Mouse (Mus musculus): ENCODE results near the gene Thbs3.

Thbs3 gene

DNA sequence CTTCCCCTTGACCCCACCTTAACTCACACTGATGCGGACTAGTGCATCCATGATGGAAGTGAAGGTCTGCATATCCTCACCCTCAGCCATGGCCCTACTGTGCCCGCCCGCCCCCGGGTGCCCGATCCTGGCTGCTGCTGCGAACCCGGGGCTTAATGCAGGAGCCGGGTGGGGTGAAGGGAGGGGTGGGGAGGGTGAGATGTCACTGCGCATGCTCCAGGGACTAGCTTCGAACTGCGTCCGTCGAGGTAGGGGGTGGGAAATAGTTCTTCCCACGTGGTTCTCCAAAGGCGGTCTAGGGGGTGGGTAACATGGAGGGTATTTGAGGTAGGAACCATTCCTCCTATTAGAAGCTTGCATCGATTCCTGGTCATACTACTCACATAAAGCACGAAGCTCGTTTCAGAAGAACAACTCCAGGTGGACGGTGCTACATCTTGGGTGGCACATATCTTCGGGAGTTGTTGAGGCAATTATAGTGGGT, 30.8 kb downstream of the Thbs3 start, which contains the start of gene Krtcap2:
TSS of gene Krtcap2 (plus strand) at position 279 of the 484 bp plus-strand sequence.
- CTCF ChIA-PET = interaction anchor here (0.5 to 5.0 kb wide), 45 partner anchors 10 to 504 kb away, joined by 3 to 81 read pairs (median 4); partner anchors contain the start of genes Efna1 (in 3 of the 4), Mtx1 (in 3 of the 4), Scamp3 (in 2 of the 4) and Cks1b (in 1 of the 4)
- POLR2A ChIA-PET = interaction anchor here in 3 of 4 experiments (0.6 to 5.1 kb wide), 20 partner anchors 9 to 872 kb away, joined by 3 to 22 read pairs (median 4); partner anchors contain the start of genes Mtx1 (in 2 of the 3), Efna1 (in 1 of the 3), Fam189b (in 1 of the 3) and Fdps (in 1 of the 3)

DNA sequence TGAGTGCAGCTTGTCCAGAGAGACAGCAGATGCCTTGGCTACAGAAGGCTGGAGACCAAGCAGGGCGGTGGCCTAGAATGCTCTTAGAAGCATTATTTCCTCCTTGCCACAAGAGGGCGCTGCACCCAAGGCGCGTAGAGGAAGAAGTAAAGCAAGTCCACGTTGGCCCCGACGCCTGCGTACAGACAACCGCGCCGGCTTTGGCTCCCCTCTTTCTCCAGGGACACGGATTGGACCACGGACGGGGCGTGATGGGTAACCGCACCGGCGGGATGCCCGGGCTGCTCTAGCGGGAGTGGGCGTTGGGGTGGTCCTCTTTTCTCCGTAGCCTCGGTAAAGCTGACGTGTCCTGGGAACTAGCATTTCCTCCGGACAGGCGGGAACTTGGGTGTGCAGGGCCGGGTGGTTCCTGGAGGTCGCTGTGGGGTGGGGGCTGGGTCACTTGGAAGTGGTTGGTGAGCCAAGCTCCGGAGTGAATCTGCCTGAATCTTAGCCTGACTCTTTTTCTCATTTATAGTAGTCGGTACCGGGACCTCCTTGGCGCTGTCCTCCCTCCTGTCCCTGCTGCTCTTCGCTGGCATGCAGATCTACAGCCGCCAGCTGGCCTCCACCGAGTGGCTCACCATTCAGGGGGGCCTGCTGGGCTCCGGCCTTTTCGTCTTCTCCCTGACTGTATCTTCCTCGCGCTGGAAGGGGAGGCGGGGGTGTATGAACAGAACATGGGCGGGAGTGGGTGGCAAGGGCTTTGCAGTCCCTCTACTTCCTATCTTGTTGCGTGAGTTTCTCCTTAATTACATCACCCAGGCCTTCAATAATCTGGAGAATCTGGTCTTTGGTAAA, 31.5 kb downstream of the Thbs3 start, which contains the start of gene Trim46:
TSS of gene Trim46 (minus strand) at position 49 of the 840 bp plus-strand sequence.
- ChIA-PET CTCF (interaction anchor here (0.5 to 5.0 kb wide), 38 partner anchors 10 to 503 kb away, joined by 3 to 81 read pairs (median 4); partner anchors contain the start of genes Efna1 (in 3 of the 4), Mtx1 (in 2 of the 4), Cks1b (in 1 of the 4) and Dpm3 (in 1 of the 4)), POLR2A (interaction anchor here in 3 of 4 experiments (0.6 to 5.1 kb wide), 24 partner anchors 8 to 349 kb away, joined by 3 to 22 read pairs (median 4); partner anchors contain the start of genes Mtx1 (in 2 of the 3), Efna1 (in 1 of the 3), Fdps (in 1 of the 3) and Gba (in 1 of the 3))

DNA sequence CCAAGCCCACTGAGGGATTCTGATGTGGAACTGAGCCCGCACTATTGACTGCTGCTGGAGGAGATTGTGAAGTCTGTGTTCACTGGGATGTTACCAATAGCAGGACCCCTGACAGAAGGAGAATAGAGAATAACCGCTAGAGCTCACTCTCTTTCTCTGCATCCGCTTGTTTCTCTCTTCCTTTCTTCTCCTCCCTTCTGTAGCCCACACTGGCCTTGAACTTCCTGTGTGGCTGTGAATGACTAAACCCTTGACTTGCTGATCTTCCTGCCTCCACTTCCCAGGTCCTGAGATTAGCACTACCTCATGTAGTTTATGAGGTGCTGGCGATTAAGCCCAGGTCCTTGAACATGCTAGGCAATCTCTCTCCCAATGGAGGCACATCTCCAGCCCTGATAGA, 32.5 kb downstream of the Thbs3 start:
- ChIA-PET CTCF (interaction anchor here in 2 of 4 experiments (0.6 to 1.4 kb wide), 4 partner anchors 13 to 189 kb away, joined by 3 read pairs; partner anchors contain the start of gene Pbxip1 (in 1 of the 2)), POLR2A (interaction anchor here in 2 of 4 experiments (0.6 to 2.8 kb wide), 5 partner anchors 16 to 51 kb away, joined by 3 to 11 read pairs (median 3); partner anchors contain the start of gene Mtx1 (in 1 of the 2))

DNA sequence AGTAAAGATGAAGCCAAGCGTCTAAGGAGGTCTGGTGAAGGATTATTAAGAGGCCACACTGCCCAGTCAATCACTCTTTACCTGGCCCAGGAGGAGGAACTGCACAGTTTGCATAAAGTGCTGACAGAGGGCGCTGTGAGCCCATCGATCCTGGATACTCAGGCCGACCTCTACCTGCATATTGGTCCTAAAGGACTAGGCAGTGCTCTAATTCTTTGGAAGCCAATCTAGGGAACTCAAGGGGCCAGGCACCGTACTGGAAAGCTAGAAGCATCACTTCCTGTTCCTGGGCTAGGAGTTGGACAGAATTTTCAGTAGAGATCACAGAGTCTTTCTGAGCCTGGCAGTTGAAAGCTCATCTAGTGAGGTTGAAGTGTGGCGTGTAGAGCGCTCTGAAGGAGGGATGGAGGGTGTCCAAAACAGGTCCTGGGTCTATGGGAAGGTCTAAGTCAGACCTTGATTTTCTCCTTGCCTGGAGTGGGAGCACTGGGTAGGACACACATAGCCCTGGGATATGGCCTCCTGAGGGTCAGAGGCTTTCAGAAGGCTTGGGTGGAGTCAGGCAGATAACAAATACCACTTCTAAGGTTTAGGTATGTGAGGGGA, 35.6 kb downstream of the Thbs3 start:
- POLR2A ChIA-PET = interaction anchor here in 3 of 4 experiments (0.6 to 1.8 kb wide), 6 partner anchors 14 to 72 kb away, joined by 3 to 6 read pairs (median 3); partner anchors contain the start of genes Efna1 (in 1 of the 3) and Efna3 (in 1 of the 3)
- CTCF ChIA-PET = interaction anchor here (0.6 to 3.0 kb wide), 28 partner anchors 8 to 801 kb away, joined by 3 to 12 read pairs (median 4); partner anchors contain the start of genes Dpm3 (in 2 of the 4), Efna1 (in 2 of the 4), Adam15 (in 1 of the 4) and Slc50a1 (in 1 of the 4)

DNA sequence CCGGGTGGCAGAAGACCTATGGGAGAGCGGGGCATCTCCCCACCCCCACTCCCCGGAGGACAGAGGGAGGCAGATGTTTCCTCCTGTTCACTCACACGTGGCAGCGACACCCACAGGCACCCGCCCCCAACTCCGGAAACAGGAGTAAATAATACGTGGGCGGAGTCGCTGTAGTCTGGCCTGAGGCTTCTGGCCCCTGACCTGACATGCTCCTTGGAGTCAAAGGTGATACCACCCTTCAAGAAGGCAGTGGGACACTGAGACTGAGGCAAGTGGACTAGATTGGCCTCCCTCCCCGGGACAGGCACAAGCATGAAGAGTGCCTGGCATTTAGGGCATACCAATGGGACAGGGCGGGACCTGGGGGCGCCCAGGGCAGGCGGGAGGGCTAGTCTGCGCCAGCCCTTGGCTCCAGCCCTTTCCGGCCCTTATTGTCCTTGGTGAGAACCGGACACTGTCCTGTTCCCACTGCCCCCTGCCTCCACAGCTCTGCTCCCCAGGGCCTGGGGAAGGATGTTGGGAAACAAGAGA, 36.5 kb downstream of the Thbs3 start:
- CTCF ChIA-PET = interaction anchor here in 3 of 4 experiments (0.9 to 3.0 kb wide), 12 partner anchors 8 to 156 kb away, joined by 3 to 12 read pairs (median 4); partner anchors contain the start of gene Efna1 (in 2 of the 3)
- POLR2A ChIA-PET = interaction anchor here in 3 of 4 experiments (1.5 to 1.9 kb wide), 4 partner anchors 18 to 36 kb away, joined by 3 to 6 read pairs (median 4); partner anchors contain the start of gene Efna1 (in 1 of the 3)

DNA sequence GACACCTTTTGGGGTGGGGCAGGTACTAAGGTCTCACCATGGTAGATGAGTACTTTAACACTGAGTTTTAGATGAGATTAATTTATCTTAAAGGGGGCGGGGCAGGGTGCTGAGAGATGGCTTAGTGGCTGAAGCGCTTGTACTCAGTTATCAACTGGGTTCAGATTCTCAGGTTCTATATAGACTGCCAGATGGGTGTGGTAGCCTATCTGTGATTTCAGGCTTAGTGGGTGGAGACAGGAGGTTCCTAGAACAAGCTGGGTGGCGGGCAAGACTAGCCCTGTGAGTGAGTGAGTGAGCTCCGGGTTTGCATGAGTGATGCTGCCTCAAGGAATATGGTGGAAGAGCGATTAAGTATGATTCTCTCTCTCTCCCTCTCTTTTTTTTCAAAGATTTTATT, 40.0 kb downstream of the Thbs3 start:
- CTCF ChIA-PET = interaction anchor here in 3 of 4 experiments (0.5 to 1.6 kb wide), 11 partner anchors 11 to 322 kb away, joined by 3 to 10 read pairs (median 3); partner anchors contain the start of gene Slc50a1 (in 1 of the 3)
- POLR2A ChIA-PET = interaction anchor here in 2 of 4 experiments (0.6 to 2.6 kb wide), 5 partner anchors 9 to 93 kb away, joined by 3 to 9 read pairs (median 5); partner anchors contain the start of genes Krtcap2 (in 1 of the 2) and Trim46 (in 1 of the 2)

DNA sequence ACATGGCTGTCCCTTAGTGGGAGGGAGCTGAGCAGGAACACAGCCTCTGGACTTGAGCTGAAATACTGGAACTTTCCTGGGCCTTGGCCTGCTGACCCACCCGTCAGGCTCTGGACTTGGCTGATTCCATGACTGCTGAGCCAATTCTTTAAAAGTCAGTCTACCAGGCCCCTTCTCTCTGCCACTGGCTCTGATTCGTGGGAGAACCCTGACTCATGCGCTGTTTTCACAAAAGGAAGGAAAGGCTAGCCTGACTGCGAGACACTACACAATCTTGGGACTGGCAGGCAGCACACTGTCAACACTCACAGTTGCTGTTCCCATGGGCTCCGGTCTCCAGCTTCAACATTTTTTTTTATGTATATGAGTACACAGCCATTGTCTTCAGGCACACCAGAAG, 41.2 kb downstream of the Thbs3 start:
- POLR2A ChIA-PET = interaction anchor here in 2 of 4 experiments (1.3 to 2.6 kb wide), 5 partner anchors 9 to 61 kb away, joined by 3 to 9 read pairs (median 4); partner anchors contain the start of genes Krtcap2 (in 1 of the 2) and Trim46 (in 1 of the 2)
- CTCF ChIA-PET = interaction anchor here in 2 of 4 experiments (0.6 to 2.4 kb wide), 7 partner anchors 10 to 571 kb away, joined by 3 to 10 read pairs (median 4); partner anchors contain the start of genes Krtcap2 (in 2 of the 2), Trim46 (in 2 of the 2) and Khdc4 (in 1 of the 2)

DNA sequence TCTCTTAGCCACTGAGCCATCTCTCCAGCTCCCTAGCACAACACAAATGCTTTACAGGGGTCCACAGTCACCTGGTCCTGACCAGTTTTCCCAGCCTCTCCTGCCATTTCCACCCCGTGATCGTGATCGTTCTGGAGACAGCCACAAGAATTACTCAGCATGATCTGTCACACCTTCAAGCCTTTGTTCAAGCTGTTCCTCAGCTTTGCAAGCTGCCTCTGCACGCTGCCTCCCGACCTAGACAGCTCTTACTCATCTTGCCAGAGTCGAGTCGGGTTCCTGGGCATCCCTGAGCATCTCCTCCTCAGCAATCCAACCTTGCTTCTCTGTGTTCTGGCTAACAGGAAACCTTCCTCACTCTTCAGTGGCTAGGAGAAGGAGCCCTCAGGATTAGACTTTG, 44.1 kb downstream of the Thbs3 start, which contains the start of gene Dpm3:
TSS of gene Dpm3 (plus strand) at position 283 of the 400 bp plus-strand sequence.
- POLR2A ChIA-PET = interaction anchor here in 2 of 4 experiments (0.9 to 1.0 kb wide), 3 partner anchors 10 to 33 kb away, joined by 3 to 4 read pairs (median 3); no protein-coding TSS in a partner anchor
- CTCF ChIA-PET = interaction anchor here in 3 of 4 experiments (0.6 to 2.5 kb wide), 8 partner anchors 8 to 464 kb away, joined by 3 to 9 read pairs (median 4); partner anchors contain the start of genes Krtcap2 (in 1 of the 3), Slc50a1 (in 1 of the 3) and Trim46 (in 1 of the 3)

DNA sequence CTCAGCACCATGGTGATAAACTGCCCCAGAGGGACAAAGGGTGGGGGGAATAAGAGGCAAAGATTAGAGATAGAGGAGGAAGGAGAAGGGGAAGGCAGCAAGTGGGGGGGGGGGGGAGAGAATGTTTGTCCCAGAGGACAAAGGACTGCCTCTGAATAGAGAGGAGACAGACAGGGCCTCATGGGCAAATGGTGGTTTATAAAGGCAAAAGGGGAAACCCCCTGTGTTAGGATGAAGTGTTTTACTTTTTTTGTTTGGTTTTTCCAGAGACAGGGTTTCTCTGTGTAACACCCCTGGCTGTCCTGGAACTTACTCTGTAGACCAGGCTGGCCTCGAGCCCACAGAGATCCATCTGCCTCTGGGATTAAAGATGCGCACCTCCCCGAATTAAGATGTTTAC, 45.2 kb downstream of the Thbs3 start:
- ChIA-PET POLR2A (interaction anchor here in 1 of 4 experiments (1.0 kb wide), 1 partner anchor 34 kb away, joined by 3 read pairs; no protein-coding TSS in a partner anchor), CTCF (interaction anchor here in 1 of 4 experiments (0.7 kb wide), 1 partner anchor 47 kb away, joined by 3 read pairs; no protein-coding TSS in a partner anchor)

DNA sequence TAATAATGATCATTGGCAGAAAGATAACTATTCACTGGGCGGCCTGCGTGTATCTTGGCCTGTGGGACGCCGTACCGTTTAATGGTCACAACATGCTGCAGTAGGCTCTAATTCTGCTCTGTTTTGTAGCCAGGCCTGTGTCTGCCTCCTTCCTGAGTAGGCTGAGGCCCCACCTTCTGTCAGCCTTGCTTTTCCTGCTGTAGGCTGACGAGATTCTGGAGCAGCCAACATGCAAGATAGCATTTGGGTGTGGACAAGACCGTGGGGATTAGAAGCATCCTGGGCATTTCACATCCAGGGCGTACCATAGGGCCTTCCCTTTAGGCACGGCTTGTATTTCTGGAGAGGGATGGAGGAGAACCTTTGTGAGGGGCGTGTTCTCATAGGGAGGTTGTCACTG, 47.4 kb downstream of the Thbs3 start:
- POLR2A ChIA-PET = interaction anchor here in 1 of 4 experiments (1.2 kb wide), 1 partner anchor 33 kb away, joined by 3 read pairs; no protein-coding TSS in a partner anchor
- CTCF ChIA-PET = interaction anchor here in 3 of 4 experiments (0.7 to 1.8 kb wide), 4 partner anchors 18 to 571 kb away, joined by 4 to 6 read pairs (median 4); no protein-coding TSS in a partner anchor

DNA sequence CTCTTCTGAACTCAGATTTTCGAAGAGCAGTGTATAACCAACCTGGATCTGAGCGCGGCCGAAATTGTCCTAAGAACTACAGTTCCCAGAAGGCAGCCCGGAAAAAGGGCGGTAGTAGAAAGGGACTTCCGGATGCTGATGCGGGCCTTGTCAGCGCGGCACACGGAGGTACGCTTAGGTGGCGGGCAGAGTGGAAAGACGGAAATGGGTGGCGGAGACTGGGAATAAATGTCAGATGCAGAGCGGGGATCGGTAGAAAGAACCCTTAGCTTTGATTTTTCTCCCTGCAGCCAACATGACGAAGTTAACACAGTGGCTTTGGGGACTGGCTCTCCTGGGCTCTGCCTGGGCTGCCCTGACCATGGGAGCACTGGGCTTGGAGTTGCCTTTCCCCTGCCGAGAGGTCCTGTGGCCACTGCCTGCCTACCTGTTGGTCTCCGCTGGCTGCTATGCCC, 51.5 kb downstream of the Thbs3 start:
- ChIA-PET POLR2A (interaction anchor here in 2 of 4 experiments (0.6 to 6.2 kb wide), 8 partner anchors 10 to 651 kb away, joined by 3 to 35 read pairs (median 4); partner anchors contain the start of genes Efna1 (in 2 of the 2), Krtcap2 (in 1 of the 2) and Trim46 (in 1 of the 2)), CTCF (interaction anchor here in 2 of 4 experiments (0.6 to 1.4 kb wide), 4 partner anchors 15 to 190 kb away, joined by 3 to 4 read pairs (median 3); partner anchors contain the start of genes Adam15 (in 1 of the 2) and Efna1 (in 1 of the 2))

DNA sequence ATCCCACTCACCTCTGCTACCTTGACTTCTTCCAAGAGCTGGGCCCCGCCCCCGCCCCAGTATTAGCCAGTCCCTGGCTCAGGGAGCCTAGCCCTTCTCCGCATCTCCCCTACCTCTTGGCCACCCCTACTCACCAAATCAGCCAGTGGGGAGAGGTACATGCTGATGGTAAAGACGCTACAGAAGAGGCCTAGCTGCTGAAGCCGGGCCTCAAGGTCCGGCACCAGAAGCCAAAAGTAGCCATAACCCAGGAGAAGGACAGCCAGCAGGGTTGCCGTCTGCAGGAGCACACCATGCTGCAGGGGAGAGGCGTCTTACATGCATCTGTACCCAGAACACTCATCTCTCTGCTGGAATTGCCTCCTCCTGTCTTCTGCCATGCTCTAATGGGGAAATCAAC, 53.9 kb downstream of the Thbs3 start:
- ChIA-PET POLR2A (interaction anchor here in 3 of 4 experiments (0.6 to 6.2 kb wide), 8 partner anchors 11 to 247 kb away, joined by 3 to 35 read pairs (median 4); partner anchors contain the start of genes Efna1 (in 2 of the 3), Mtx1 (in 1 of the 3) and Pbxip1 (in 1 of the 3)), CTCF (interaction anchor here in 3 of 4 experiments (0.5 to 4.0 kb wide), 8 partner anchors 13 to 1020 kb away, joined by 3 to 25 read pairs (median 3); no protein-coding TSS in a partner anchor)

DNA sequence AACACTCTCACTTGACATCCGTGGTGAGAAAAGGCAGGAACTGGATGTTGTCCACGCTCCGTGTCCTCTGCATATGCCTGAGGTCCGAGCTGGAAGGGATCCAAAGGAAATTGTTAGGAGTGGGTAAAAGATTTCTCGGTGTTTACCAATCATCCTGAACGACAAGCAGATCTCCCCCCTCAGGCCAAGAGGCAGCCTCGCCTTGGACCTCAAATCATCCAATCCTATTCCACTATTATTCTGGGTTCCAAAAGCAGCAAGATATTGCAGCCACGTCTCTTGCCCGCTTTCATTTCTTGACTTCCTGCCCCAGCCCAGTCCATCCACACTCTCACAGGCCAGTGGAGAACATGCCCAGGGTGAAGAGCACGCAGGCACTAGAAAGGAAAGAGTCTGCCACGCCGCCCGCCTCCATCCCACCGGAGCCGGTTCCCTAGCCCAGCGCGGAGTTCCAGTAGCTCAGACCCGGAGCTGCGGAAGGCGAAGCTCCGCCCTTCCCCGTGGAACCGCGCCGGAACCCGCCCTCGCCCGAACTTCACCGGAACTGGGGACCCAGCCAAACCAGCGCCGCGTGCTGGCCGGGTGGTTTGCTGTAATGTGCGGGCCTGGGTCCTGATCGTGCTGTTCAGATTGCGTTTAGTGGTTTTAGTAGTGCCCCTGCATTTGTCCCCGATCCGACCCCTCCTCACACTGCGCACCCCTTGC, 55.2 kb downstream of the Thbs3 start, which contains the start of gene Slc50a1:
TSS of gene Slc50a1 (minus strand) at position 520 of the 705 bp plus-strand sequence.
- CTCF ChIA-PET = interaction anchor here in 3 of 4 experiments (0.5 to 4.0 kb wide), 8 partner anchors 11 to 267 kb away, joined by 3 to 25 read pairs (median 3); partner anchors contain the start of genes Dpm3 (in 1 of the 3) and Efna1 (in 1 of the 3)
- POLR2A ChIA-PET = interaction anchor here in 3 of 4 experiments (0.5 to 6.2 kb wide), 16 partner anchors 9 to 180 kb away, joined by 3 to 35 read pairs (median 4); partner anchors contain the start of genes Efna1 (in 2 of the 3), Clk2 (in 1 of the 3), Mtx1 (in 1 of the 3) and Scamp3 (in 1 of the 3)

DNA sequence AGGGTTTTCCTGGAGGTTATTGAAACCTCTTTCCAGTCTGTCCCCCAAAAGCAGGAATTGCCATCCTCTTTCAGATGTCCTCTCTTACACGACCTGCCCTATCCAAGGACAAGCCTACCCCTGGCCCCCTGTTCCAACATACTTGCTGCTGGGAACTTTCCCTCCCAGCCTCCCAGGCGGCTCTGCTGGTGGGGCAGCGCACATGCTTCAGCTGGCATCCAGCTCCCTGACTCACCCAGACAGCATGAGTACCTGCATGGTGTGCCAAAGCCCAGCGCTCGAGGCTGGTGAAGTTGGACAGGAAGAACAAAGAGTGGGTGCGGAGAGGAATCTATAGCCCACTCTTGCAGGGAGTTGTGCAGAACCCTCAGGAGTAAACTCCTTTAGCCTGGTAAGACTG, 55.9 kb downstream of the Thbs3 start:
- POLR2A ChIA-PET = interaction anchor here in 2 of 4 experiments (0.9 to 6.2 kb wide), 13 partner anchors 8 to 181 kb away, joined by 3 to 35 read pairs (median 4); partner anchors contain the start of genes Efna1 (in 2 of the 2), Clk2 (in 1 of the 2) and Scamp3 (in 1 of the 2)
- CTCF ChIA-PET = interaction anchor here (0.6 to 4.0 kb wide), 8 partner anchors 10 to 267 kb away, joined by 3 to 25 read pairs (median 4); partner anchors contain the start of genes Dpm3 (in 1 of the 4), Efna1 (in 1 of the 4) and Fdps (in 1 of the 4)

Measured in embryonic stem cell, embryonic (primary cell).